Mouse (Mus musculus): ENCODE measurements around the gene Mthfd1l.

DNA sequence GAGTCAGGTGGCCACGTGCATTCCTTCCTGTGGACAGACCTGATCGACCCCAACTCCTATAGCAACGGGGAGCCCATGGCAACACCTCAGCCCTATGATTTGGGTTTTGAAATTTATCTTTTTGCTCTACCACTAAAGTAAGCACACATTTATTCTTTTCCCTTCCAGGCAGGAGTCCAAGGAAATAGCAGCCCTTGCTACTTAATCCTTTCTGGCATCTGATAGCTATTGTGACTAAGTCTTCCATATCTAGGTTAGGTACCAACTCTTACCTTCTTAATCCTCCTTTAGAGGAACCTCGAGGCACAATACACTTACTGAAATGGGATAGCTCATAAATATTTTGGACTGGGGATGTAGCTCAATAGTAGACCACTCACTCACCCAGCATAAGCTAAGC lies 180.1 kb downstream of the Mthfd1l start:
- no peak for TF ChIP-seq POLR2A (IDR thresholded peaks at IDR 0.05; ENCODE audit: insufficient read length, low read depth)
- TF ChIP-seq CEBPB (IDR thresholded peaks at IDR 0.05; ENCODE audit: insufficient read depth, poor library complexity, severe bottlenecking) = no peak
- no peak for TF ChIP-seq TCF12 (IDR thresholded peaks at IDR 0.05; ENCODE audit: insufficient read depth, poor library complexity, severe bottlenecking)
- no peak for TF ChIP-seq MYOG (IDR thresholded peaks at IDR 0.05; ENCODE audit: control insufficient read depth in 1 of 3, insufficient read depth in 1 of 3, insufficient read length in 2 of 3, low read depth in 2 of 3)
- no peak for TF ChIP-seq USF1 (IDR thresholded peaks at IDR 0.05; ENCODE audit: low read depth)
- TF ChIP-seq TCF3 (IDR thresholded peaks at IDR 0.05; ENCODE audit: insufficient read length, low read depth) = no peak
- no peak for TF ChIP-seq E2F4 (IDR thresholded peaks at IDR 0.05; ENCODE audit: insufficient read depth)
- no peak for TF ChIP-seq MAX (IDR thresholded peaks at IDR 0.05; ENCODE audit: low read depth)
- no peak for TF ChIP-seq MYOD1 (IDR thresholded peaks at IDR 0.05; ENCODE audit: control insufficient read depth in 1 of 3, insufficient read length in 2 of 3, low read depth in 2 of 3)

Data from myocyte (in vitro differentiated cells).